Mouse (Mus musculus) midbrain, embryonic 12.5 days (tissue): ENCODE data around the gene Slc16a3. TPM values are rescaled to one million over a fixed set of nuclear protein-coding genes. Genes with fewer than 3 reads are reported as not detected.

ENCODE experiments used
- ATAC-seq: fragments of 200-750 bp; cut with Nextera tagmentation; 2 replicates; pipeline ENCODE4 v1.8.0; 2017; ENCODE audit warnings: low read depth, moderate TSS enrichment, moderate library complexity; ENCODE audit not compliant: low FRiP score
- H3K27ac ChIP-seq: fragments of 300-500 bp; sonication (generic); replicated peaks from 2 replicates; pipeline ENCODE4 v1.5.1; 2016; ENCODE audit warnings: mild to moderate bottlenecking
- H3K27me3 ChIP-seq: fragments of 300-500 bp; sonication (generic); 2 replicates; pipeline ENCODE4 v1.6.1; 2016; ENCODE audit warnings: mild to moderate bottlenecking
- H3K36me3 ChIP-seq: fragments of 300-500 bp; sonication (generic); 2 replicates; pipeline ENCODE4 v1.6.1; 2016
- H3K4me1 ChIP-seq: fragments of 300-500 bp; sonication (generic); 2 replicates; pipeline ENCODE4 v1.6.1; 2016
- H3K4me2 ChIP-seq: fragments of 300-500 bp; sonication (generic); replicated peaks from 2 replicates; pipeline ENCODE4 v1.6.1; 2016; ENCODE audit warnings: mild to moderate bottlenecking, moderate library complexity
- H3K4me3 ChIP-seq: fragments of 300-500 bp; sonication (generic); 2 replicates; pipeline ENCODE4 v1.5.1; 2016; ENCODE audit warnings: mild to moderate bottlenecking
- H3K9ac ChIP-seq: fragments of 300-500 bp; sonication (generic); replicated peaks from 2 replicates; pipeline ENCODE4 v1.6.1; 2016; ENCODE audit warnings: mild to moderate bottlenecking, moderate library complexity
- H3K9me3 ChIP-seq: fragments of 300-500 bp; sonication (generic); 2 replicates; pipeline ENCODE4 v1.6.1; 2016; ENCODE audit warnings: mild to moderate bottlenecking
- WGBS: fragments of 180-500 bp; shearing (Covaris S2); methylation state at CpG from one replicate; pipeline ENCODE4 v1.1.7; 2016; 5-methylcytosine and 5-hydroxymethylcytosine counted together
- polyA plus RNA-seq: library from polyadenylated mRNA; unstranded; fragments of >200 nt; fragmentation: Nextera tagmentation; extraction: Ambion mirVana; gene quantifications from 2 replicates; pipeline ENCODE4 v1.2.1, GENCODE M21; 2016

Gene Slc16a3
- polyA plus RNA-seq, 1 experiment from 2014 or later: 27.1 TPM

DNA sequence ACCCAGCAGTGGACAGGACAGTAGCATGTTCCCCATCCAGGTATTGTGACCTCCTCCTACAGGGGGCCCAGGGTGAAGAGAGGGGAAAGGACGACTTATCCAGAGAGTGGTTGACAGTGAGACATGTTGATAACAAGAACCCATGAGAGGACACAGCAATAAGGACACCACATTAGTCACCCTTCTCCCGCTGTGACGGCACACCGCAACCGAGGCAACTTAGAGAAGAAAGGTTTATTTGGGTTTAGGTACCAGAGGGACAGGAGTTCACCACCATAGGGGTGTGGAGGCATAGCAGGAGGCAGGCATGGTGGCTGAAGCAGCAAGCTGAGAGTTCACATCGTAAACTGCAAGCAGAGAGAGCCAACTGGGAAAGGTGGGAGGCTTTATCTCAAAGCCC is 57.9 kb downstream of the Slc16a3 start:
- WGBS: 80% methylated on average over 6 of the region's 6 CpGs
- H3K27me3 ChIP-seq: no peaks in the 10 kb centered on the region
- H3K27ac ChIP-seq: no peak overlapping the region
- H3K9me3 ChIP-seq: no peaks in the 10 kb centered on the region
- no peak overlapping the region for H3K4me2 ChIP-seq
- no peak overlapping the region for H3K4me3 ChIP-seq
- H3K9ac ChIP-seq: no peak overlapping the region
- 0 out of 2 replicates have a peak, but pooled peaks cover 3% of the 10 kb centered on the region for H3K4me1 ChIP-seq
- H3K36me3 ChIP-seq: no peaks in the 10 kb centered on the region
- ATAC-seq: no peak

DNA sequence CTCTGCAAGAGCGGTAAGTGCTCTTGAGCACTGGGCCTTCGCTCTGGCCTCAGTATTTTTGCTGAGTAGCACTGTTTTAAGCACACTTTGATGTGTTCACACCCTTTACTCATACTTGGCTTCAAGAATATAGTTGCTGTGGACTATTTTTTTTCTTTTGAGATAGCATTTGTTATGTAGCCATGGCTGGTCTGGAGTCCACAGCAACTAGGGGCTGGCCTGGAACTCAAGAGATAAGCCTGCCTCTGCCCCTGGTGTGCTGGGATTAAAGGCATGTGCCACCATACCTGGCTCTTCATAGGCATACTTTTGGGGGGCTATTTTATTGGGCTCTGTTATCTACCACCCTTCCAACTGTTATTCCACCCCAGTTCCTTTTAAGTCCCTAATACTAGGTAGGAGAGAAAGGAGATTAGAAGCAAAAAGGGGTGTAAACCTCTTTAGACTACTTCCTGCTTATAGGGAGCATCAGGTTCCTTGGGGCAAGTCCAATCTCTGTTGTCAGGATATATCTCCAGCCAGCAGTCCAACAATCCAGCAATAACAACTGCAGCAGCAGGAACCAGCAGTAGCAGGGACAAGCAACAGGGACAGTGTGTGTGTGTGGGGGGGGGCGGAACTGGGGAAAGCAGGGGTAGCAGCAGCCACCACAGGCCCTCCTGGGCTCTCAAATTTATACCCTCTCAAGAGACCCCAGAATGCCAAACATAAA is 61.9 kb downstream of the Slc16a3 start:
- H3K4me3 ChIP-seq: no peak overlapping the region
- H3K36me3 ChIP-seq: no peaks in the 10 kb centered on the region
- ATAC-seq: no peak
- H3K9ac ChIP-seq: no peak overlapping the region
- H3K27me3 ChIP-seq: 0 out of 2 replicates have a peak, but pooled peaks cover 4% of the 10 kb centered on the region
- H3K4me2 ChIP-seq: no peak overlapping the region
- H3K27ac ChIP-seq: no peak overlapping the region
- H3K4me1 ChIP-seq: no peaks in the 10 kb centered on the region
- 88% methylated on average over 3 of the region's 3 CpGs for WGBS
- no peaks in the 10 kb centered on the region for H3K9me3 ChIP-seq

Other genes starting within 250 kb of the Slc16a3 start
- gene Cenpx, start 234.7 kb upstream of the Slc16a3 start, polyA plus RNA-seq: 120 and 121 TPM in 2 replicates
- 74.5 and 75.1 TPM in 2 replicates for gene Lrrc45, start 234.6 kb upstream of the Slc16a3 start, polyA plus RNA-seq
- 70.5 and 74.2 TPM in 2 replicates for gene Rac3, start 227.0 kb upstream of the Slc16a3 start, polyA plus RNA-seq
- gene Dcxr, start 221.2 kb upstream of the Slc16a3 start, polyA plus RNA-seq: 11.8 and 14.6 TPM in 2 replicates
- gene Cbr2, start 216.4 kb upstream of the Slc16a3 start, polyA plus RNA-seq: 2.0 and 2.3 TPM in 2 replicates
- gene Hmga1b, start 185.7 kb upstream of the Slc16a3 start, polyA plus RNA-seq: 5.4 and 6.8 TPM in 2 replicates
- 63.4 and 66.4 TPM in 2 replicates for gene Rfng, start 164.3 kb upstream of the Slc16a3 start, polyA plus RNA-seq
- gene Gps1, start 164.2 kb upstream of the Slc16a3 start, polyA plus RNA-seq: 235 and 248 TPM in 2 replicates
- gene Dus1l, start 152.1 kb upstream of the Slc16a3 start, polyA plus RNA-seq: 64.2 and 67.6 TPM in 2 replicates
- gene Fasn, start 123.9 kb upstream of the Slc16a3 start, polyA plus RNA-seq: 139 and 140 TPM in 2 replicates
- gene Ccdc57, start 15.6 kb upstream of the Slc16a3 start, polyA plus RNA-seq: 5.9 and 6.3 TPM in 2 replicates
- gene Csnk1d, start 42.9 kb downstream of the Slc16a3 start, polyA plus RNA-seq: 167 and 170 TPM in 2 replicates
- not detected in 2 replicates for gene Cd7, start 90.9 kb downstream of the Slc16a3 start, polyA plus RNA-seq
- gene Sectm1b, start 115.1 kb downstream of the Slc16a3 start, polyA plus RNA-seq: not detected in 2 replicates
- gene Sectm1a, start 132.7 kb downstream of the Slc16a3 start, polyA plus RNA-seq: not detected in 2 replicates
- not detected in 2 replicates for gene Tex19.2, start 170.2 kb downstream of the Slc16a3 start, polyA plus RNA-seq
- not detected in 2 replicates for gene Tex19.1, start 197.7 kb downstream of the Slc16a3 start, polyA plus RNA-seq
- 0.10 TPM in 1 of 2 replicates, not detected in the other for gene Uts2r, start 211.8 kb downstream of the Slc16a3 start, polyA plus RNA-seq